Mouse (Mus musculus) neutrophil, adult 83 days (primary cell): ENCODE results near the gene Olfr750. TPM values are rescaled to one million over a fixed set of nuclear protein-coding genes. Genes with fewer than 3 reads are reported as not detected.

ENCODE experiments used
- total RNA-seq, 2 experiments: library from RNA; stranded (reverse); gene quantifications; one replicate each; pipeline ENCODE4 v1.2.4; 2023

The Olfr750 gene
- total RNA-seq: not detected

GRCm38 (mm10) chr14:51074335-51074734 lies at the start of gene Olfr750:
Gene Olfr750 (minus strand): TSS chr14:51074435.

GRCm38 (mm10) chr14:51113916-51114560 lies 39.8 kb upstream of the Olfr750 start, which contains the start of gene Eddm3b:
Gene Eddm3b (plus strand): TSS chr14:51114426.

GRCm38 (mm10) chr14:51090921-51091900 lies 17.0 kb upstream of the Olfr750 start, which contains the start of the genes Rnase4 and Ang:
Gene Rnase4 (plus strand): TSS chr14:51091077.
Gene Ang (plus strand): TSS chr14:51091150.

GRCm38 (mm10) chr14:51057401-51057831 lies 16.8 kb downstream of the Olfr750 start, which contains the start of gene Rnase12:
Gene Rnase12 (minus strand): TSS chr14:51057661.

GRCm38 (mm10) chr14:51050063-51050462 lies 24.2 kb downstream of the Olfr750 start, which contains the start of gene Rnase11:
Gene Rnase11 (minus strand): TSS chr14:51050163.

GRCm38 (mm10) chr14:51041769-51042168 lies 32.5 kb downstream of the Olfr750 start, which contains the start of gene Rnase9:
Gene Rnase9 (minus strand): TSS chr14:51041869.

Other genes starting within 250 kb of the Olfr750 start
- gene Tep1, start 203.9 kb downstream of the Olfr750 start, total RNA-seq: 10 to 100 TPM; 49.5 to 58.5 TPM
- gene Klhl33, start 176.9 kb downstream of the Olfr750 start, total RNA-seq: under 1 TPM; 0.13 to 0.33 TPM
- 10 to 100 TPM; 22.8 to 27.0 TPM for gene Osgep, start 149.5 kb downstream of the Olfr750 start, total RNA-seq
- 10 to 100 TPM; 16.0 to 20.1 TPM for gene Apex1, start 149.5 kb downstream of the Olfr750 start, total RNA-seq
- 10 to 100 TPM; 53.6 to 56.3 TPM for gene Pip4p1, start 143.6 kb downstream of the Olfr750 start, total RNA-seq
- gene Pnp, start 143.4 kb downstream of the Olfr750 start, total RNA-seq: 100 to 1,000 TPM in 1 of 2 experiments, 10 to 100 TPM in 1; 77.0 to 104 TPM
- 10 to 100 TPM; 91.1 to 96.2 TPM for gene Gm49342, start 129.9 kb downstream of the Olfr750 start, total RNA-seq
- gene Pnp2, start 118.4 kb downstream of the Olfr750 start, total RNA-seq: 10 to 100 TPM in 1 of 2 experiments, 1 to 10 TPM in 1; 9.1 to 11.8 TPM
- gene Rnase10, start 66.7 kb downstream of the Olfr750 start, total RNA-seq: not detected
- gene Rnase9, start 32.6 kb downstream of the Olfr750 start, total RNA-seq: not detected
- not detected for gene Rnase11, start 24.3 kb downstream of the Olfr750 start, total RNA-seq
- 1 to 10 TPM; 1.7 to 2.0 TPM for gene Rnase12, start 16.8 kb downstream of the Olfr750 start, total RNA-seq
- 1 to 10 TPM; 5.1 to 5.8 TPM for gene Rnase4, start 16.6 kb upstream of the Olfr750 start, total RNA-seq
- 1 to 10 TPM; 3.5 to 5.6 TPM for gene Ang, start 16.7 kb upstream of the Olfr750 start, total RNA-seq
- gene Eddm3b, start 40.0 kb upstream of the Olfr750 start, total RNA-seq: not detected
- gene Rnase6, start 49.5 kb upstream of the Olfr750 start, total RNA-seq: 10 to 100 TPM; 42.5 to 44.9 TPM
- not detected for gene Rnase1, start 72.3 kb upstream of the Olfr750 start, total RNA-seq
- 1 to 10 TPM; 2.5 to 2.7 TPM for gene Rnase2b, start 87.8 kb upstream of the Olfr750 start, total RNA-seq
- not detected for gene Ang2, start 124.7 kb upstream of the Olfr750 start, total RNA-seq
- gene Ear14, start 129.0 kb upstream of the Olfr750 start, total RNA-seq: not detected
- gene Rnase2a, start 181.7 kb upstream of the Olfr750 start, total RNA-seq: 10 to 100 TPM; 50.2 to 56.3 TPM